Mouse (Mus musculus) C2C12 (cell line): ENCODE measurements around the gene Npl.

Source experiments
- CEBPB ChIP-seq: IDR thresholded peaks from one replicate; pipeline ENCODE4 v1.6.1; 2011; ENCODE audit warnings: low read depth, mild to moderate bottlenecking, control low read depth, moderate library complexity
- CTCF ChIP-seq: IDR thresholded peaks from one replicate; pipeline ENCODE4 v1.5.1; 2011; ENCODE audit not compliant: control insufficient read depth, insufficient read depth, insufficient read length
- MAX ChIP-seq: IDR thresholded peaks from one replicate; pipeline ENCODE4 v1.6.1; 2011; ENCODE audit warnings: mild to moderate bottlenecking, control low read depth
- MYOD1 ChIP-seq: IDR thresholded peaks from one replicate; pipeline ENCODE4 v1.6.1; 2011; ENCODE audit warnings: low read depth; ENCODE audit not compliant: control insufficient read depth, insufficient read length
- MYOG ChIP-seq: IDR thresholded peaks from one replicate; pipeline ENCODE4 v1.6.1; 2011; ENCODE audit not compliant: control insufficient read depth, insufficient read length; ENCODE audit errors: extremely low read depth
- USF1 ChIP-seq: IDR thresholded peaks from one replicate; pipeline ENCODE4 v1.6.1; 2011; ENCODE audit warnings: low read depth, mild to moderate bottlenecking, control low read depth, moderate library complexity

DNA sequence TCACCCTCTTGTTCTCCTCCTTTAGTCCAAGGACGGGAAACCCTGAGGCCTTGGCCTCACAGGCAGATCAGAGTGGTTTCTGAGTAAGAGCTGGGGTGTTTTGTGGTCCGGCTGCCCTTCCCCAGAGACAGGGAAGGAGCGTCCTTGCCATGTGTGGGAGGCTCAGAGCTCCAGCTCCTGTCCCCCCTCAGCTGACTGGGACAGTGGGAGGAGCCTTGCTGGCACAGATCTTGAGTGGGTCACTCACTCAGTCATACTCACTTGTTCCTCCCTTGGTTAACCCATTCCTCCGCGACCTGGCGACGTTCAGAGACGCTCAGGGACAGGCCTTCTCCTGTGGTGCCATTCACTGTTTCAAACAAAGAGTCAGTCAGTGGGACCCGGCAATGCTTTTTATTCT is 14.2 kb downstream of the Npl start:
- TF ChIP-seq CTCF: no peak
- no peak for TF ChIP-seq MAX
- TF ChIP-seq USF1: no peak
- TF ChIP-seq MYOG: no peak
- no peak for TF ChIP-seq CEBPB
- no peak for TF ChIP-seq MYOD1
